Mouse (Mus musculus) frontal cortex, postnatal 25 days (tissue): ENCODE results near the gene Scgb2b20.
"Not testable (repeated sequence)": the region's sequence is repeated elsewhere in the genome, so short reads cannot be mapped to it uniquely, and the experiment has no call there.

ENCODE experiments used
- DNase-seq, 2 experiments: peaks; one replicate each; pipeline ENCODE4 v3.0.0; 2022; ENCODE audit warnings: low spot score in 2 of 2

Scgb2b20 gene

DNA sequence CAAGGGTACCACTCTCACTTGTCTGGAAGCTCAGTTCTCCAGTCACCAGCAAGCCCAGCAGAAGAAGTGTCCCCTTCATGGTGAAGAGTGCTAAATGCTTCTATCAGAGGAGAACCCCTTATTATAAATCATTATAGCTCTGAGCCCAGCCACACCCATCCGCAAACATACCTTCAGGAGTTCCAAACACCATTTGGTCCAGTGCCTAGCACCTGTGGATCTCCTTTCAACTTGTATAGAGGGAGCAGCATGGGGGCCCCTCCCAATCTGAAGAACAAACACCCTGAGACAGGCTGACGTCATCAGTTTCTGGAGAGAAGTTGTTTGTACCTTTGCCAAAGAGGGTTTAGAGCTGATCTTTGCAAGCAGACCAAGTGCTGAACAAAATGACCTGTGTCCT lies at the start of gene Scgb2b20:
TSS of gene Scgb2b20 (minus strand) at position 101 of the 400 bp plus-strand sequence.
- DNase-seq = not testable (repeated sequence)

DNA sequence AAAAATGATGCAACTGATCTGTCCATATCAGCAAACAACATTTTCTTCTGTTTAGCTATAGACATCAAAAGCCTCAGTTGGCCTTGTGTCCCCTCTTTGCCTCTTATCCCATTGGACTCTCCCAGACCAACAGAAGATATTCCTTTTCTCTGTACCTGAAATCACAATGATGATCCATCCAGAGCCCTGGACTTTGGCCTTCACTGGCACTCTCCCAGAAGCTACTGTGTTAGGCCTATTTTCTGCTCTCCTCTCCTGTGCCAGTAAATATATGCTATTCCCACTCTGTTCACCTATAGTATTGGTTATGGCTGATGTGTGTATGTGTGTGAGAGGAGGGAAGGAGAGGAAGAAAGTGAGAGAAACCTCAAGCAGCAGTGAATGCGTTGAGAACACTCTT lies 43.6 kb upstream of the Scgb2b20 start:
- not testable (repeated sequence) for DNase-seq

DNA sequence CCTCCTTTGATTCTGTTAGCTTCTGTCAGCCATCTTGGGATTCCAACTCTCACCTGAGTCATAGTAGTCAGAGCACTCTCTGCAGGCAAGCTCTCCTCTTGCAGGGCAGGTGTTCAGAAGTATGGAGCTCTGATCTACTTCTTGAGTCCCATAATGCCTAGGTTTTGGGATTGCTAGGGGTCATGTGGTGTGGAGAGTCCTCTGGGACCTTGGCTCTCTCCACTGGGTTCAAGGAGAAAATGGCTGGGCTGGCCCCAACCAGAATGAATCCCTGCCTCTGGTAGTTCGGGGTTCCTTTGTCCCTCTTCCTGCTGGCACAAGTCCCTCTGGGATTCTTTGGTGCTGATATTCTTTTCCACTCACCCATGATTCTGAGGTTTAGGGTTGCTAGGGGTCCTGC lies 35.5 kb upstream of the Scgb2b20 start:
- no peak for DNase-seq

DNA sequence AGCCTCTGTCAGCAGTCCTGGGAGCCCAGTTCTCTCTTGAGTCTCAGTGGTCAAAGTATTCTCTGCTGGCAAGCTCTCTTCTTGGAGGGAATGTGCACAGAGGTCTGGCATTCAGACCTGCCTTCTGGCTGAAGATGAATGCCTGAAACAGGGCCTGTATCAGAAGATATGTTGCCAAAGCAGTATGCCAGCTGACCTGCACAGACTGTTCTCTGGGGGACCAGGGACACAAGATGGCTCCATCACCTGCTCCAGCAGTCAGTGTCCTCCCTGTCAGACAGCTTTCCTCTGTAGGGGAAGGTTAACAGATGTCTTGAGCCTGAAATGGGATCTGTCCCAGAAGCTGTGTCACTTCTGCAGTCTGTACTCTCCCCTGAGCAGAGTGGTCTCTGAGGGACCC lies 33.6 kb upstream of the Scgb2b20 start:
- DNase-seq = not testable (repeated sequence)

DNA sequence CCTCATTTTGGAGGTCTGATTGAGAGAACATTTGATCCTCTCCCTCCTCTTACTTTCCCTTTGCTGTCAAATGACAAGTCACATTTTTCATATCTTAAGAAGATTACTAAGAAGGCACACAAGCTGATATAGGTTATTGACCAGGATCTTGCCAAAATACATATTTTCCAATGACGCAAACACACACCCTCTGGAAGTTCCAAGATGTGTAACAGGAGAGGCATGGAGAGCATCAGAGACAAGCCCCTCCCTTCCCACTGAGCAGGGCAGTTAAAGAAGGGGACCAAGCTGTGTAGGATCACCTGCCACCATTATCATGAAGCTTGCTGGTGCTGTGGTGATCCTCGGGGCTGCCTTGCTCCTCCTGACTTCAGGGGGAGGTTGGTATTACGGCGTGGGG lies 6.8 kb upstream of the Scgb2b20 start, which contains the start of gene Scgb1b20:
TSS of gene Scgb1b20 (plus strand) at position 301 of the 400 bp plus-strand sequence.
- DNase-seq = not testable (repeated sequence)
